Mouse (Mus musculus): ENCODE results near the gene Cfap61.

Gene Cfap61

GRCm38 (mm10) chr2:146073300-146073699 lies 138.7 kb downstream of the Cfap61 start:
- in situ Hi-C loops (cut with MboI, MseI): no loop called here

- in situ Hi-C loops (cut with MboI, MseI): no loop called here
Measured at GRCm38 (mm10) chr2:146077117-146077516, 142.5 kb downstream of the Cfap61 start.

- in situ Hi-C loops (cut with MboI, MseI): no loop called here
Measured at GRCm38 (mm10) chr2:146080282-146080681, 145.7 kb downstream of the Cfap61 start.

GRCm38 (mm10) chr2:146083326-146083871 lies 148.8 kb downstream of the Cfap61 start:
- in situ Hi-C loops (cut with MboI, MseI): no loop called here

- in situ Hi-C loops (cut with MboI, MseI): no loop called here
Measured at GRCm38 (mm10) chr2:146087411-146087810, 152.8 kb downstream of the Cfap61 start.

GRCm38 (mm10) chr2:146089157-146089692 lies 154.6 kb downstream of the Cfap61 start:
- in situ Hi-C loops (cut with MboI, MseI): no loop called here

GRCm38 (mm10) chr2:146097532-146097931 lies 162.9 kb downstream of the Cfap61 start:
- in situ Hi-C loops (cut with MboI, MseI): no loop called here

GRCm38 (mm10) chr2:146098853-146099717 lies 164.5 kb downstream of the Cfap61 start:
- in situ Hi-C loops (cut with MboI, MseI): no loop called here

- in situ Hi-C loops (cut with MboI, MseI): no loop called here
Measured at GRCm38 (mm10) chr2:146099838-146100237, 165.3 kb downstream of the Cfap61 start.

GRCm38 (mm10) chr2:146100489-146101060 lies 166.0 kb downstream of the Cfap61 start:
- in situ Hi-C loops (cut with MboI, MseI): no loop called here

- in situ Hi-C loops (cut with MboI, MseI): no loop called here
Measured at GRCm38 (mm10) chr2:146102600-146102999, 168.0 kb downstream of the Cfap61 start.

GRCm38 (mm10) chr2:146105341-146105740 lies 170.8 kb downstream of the Cfap61 start:
- in situ Hi-C loops (cut with MboI, MseI): no loop called here

GRCm38 (mm10) chr2:146107980-146108379 lies 173.4 kb downstream of the Cfap61 start:
- in situ Hi-C loops (cut with MboI, MseI): no loop called here

- in situ Hi-C loops (cut with MboI, MseI): no loop called here
Measured at GRCm38 (mm10) chr2:146109921-146110320, 175.3 kb downstream of the Cfap61 start.

- in situ Hi-C loops (cut with MboI, MseI): no loop called here
Measured at GRCm38 (mm10) chr2:146116282-146116681, 181.7 kb downstream of the Cfap61 start.

- in situ Hi-C loops (cut with MboI, MseI): no loop called here
Measured at GRCm38 (mm10) chr2:146116726-146117125, 182.1 kb downstream of the Cfap61 start.

GRCm38 (mm10) chr2:146117191-146117914 lies 182.8 kb downstream of the Cfap61 start:
- in situ Hi-C loops (cut with MboI, MseI): no loop called here

- in situ Hi-C loops (cut with MboI, MseI): no loop called here
Measured at GRCm38 (mm10) chr2:146117915-146118403, 183.4 kb downstream of the Cfap61 start.

GRCm38 (mm10) chr2:146121551-146121950 lies 187.0 kb downstream of the Cfap61 start:
- in situ Hi-C loops (cut with MboI, MseI): no loop called here

GRCm38 (mm10) chr2:146125129-146125528 lies 190.5 kb downstream of the Cfap61 start:
- in situ Hi-C loops (cut with MboI, MseI): no loop called here

- in situ Hi-C loops (cut with MboI, MseI): no loop called here
Measured at GRCm38 (mm10) chr2:146128622-146129021, 194.0 kb downstream of the Cfap61 start.

- in situ Hi-C loops (cut with MboI, MseI): no loop called here
Measured at GRCm38 (mm10) chr2:146130514-146130913, 195.9 kb downstream of the Cfap61 start.

Data from regulatory T cell (primary cell).